Mouse (Mus musculus): ENCODE results near the gene Agr3. TPM values are rescaled to one million over a fixed set of nuclear protein-coding genes. Genes with fewer than 3 reads are reported as not detected.

Agr3 gene
- polyA plus RNA-seq (2016; fragmentation: Nextera tagmentation; extraction: Ambion mirVana) = 0.33 and 0.51 TPM in 2 replicates

DNA sequence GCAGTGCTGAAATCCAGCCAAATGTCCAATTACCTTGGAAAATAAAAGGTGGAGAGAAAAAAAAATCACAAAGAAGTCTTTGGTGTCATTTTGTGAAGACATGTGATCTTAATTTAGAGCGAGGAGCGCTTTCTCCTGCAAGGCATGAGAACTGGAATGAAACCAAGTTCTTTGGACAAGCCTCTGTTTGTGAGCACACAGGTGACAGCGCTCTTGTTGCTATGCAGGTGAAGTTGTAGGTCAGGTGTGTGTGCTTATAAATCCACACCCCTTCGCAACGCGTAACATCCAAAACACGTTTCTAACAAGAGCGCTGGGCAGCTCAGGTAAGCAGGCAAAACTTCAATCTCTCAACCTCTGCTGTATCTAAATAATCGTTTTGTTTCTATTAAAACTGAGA is at the start of gene Agr3:
Agr3 (plus strand) TSS at position 219 of the 400 bp plus-strand sequence.
- 89% methylated on average over 9 of the region's 9 CpGs for WGBS
- Histone ChIP-seq H3K9me3 (no peaks in the 10 kb centered on the region), H3K27me3 (no peaks in the 10 kb centered on the region), H3K4me2 (no peak within 1 kb of the TSS), H3K27ac (no peak within 1 kb of the TSS), H3K4me3 (replicated peaks) (no peak within 1 kb of the TSS), H3K9ac (no peak within 1 kb of the TSS), H3K36me3 (replicated peaks) (no peaks in the 10 kb centered on the region), H3K4me1 (no peaks in the 10 kb centered on the region)
- no peak for ATAC-seq (ENCODE audit: low FRiP score)

DNA sequence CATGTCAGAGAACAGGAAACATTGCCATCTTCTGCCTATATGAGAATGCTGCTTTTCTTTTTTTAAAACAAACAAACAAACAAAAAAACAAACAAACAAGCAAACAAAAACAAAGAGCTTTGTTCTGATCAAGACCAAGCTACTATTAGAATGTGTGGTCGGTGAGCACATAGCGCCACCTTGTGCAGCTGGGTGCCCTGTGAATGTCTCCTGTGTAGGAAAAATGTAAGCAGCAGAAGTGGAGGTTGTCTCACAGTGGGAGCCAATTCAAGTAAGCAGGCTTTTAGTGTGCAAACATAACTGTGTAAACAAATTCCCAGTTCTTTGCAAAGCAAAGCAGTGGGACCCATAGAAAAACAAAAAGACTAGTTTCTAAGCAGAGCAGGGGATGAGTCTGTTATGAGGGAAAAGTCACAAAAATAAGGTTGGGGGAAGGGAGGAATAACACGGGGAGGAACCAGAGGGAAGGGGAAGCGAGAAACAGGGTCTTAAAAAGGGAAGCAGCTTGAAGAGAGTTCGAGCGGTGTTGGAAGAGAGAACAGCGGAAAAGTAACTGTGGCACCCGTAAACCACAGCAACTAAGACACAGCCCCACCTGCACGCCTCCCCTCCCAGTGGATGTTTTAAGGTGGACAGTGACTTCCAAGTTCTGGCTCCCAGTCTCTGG is 40.4 kb upstream of the Agr3 start:
- ATAC-seq (ENCODE audit: low FRiP score) = no peak
- H3K36me3 ChIP-seq (replicated peaks) = no peaks in the 10 kb centered on the region
- 59% methylated on average over 9 of the region's 9 CpGs for whole genome bisulfite sequencing

DNA sequence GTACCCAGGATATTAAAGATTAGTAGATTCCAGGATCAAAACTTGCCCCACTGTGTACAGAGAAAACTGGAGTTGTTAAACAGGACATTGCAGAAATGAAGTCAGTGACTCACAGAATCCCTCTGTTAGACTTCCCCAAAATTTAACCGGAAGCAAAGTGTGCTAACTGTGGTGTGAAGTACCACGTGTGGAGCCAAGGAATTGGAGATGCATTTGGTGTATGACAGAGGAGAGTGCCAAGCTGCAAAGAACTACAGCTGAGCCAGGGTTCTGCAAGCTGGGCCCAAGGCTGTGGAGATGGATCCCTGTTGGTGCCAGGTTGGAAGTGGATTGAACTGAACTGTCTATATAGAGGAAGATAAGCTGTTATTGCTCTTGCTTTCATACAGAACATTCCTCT is 36.0 kb upstream of the Agr3 start:
- no peak for ATAC-seq (ENCODE audit: low FRiP score)
- H3K4me2 ChIP-seq = no peak overlapping the region

More for the DNA sequence above, 40.4 kb upstream of the Agr3 start:
- Histone ChIP-seq H3K27ac (no peak overlapping the region), H3K4me2 (no peak overlapping the region), H3K4me1 (no peaks in the 10 kb centered on the region), H3K27me3 (no peaks in the 10 kb centered on the region), H3K9ac (no peak overlapping the region), H3K4me3 (replicated peaks) (no peak overlapping the region), H3K9me3 (no peaks in the 10 kb centered on the region)

DNA sequence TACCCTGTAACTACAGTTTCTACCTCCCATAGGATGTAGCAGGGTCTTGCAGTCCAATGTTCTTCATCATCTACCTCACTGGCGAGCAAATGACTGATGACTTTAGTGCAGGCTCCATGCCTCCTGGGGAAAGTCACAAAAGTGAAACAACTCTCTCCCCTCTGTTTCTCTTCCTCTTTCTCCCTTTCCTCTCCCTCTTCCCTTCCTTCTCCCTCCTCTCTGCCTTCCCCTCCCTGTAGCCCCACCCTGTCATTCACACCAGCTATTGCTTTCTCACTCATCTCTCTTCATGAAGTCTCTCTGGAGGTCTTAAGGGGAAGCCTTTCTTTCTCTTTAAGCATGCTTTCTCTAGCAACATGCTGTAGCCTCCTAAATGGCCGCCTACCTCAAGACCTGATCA is 34.7 kb upstream of the Agr3 start:
- Histone ChIP-seq H3K9me3 (no peaks in the 10 kb centered on the region), H3K27ac (no peak overlapping the region), H3K36me3 (replicated peaks) (no peaks in the 10 kb centered on the region), H3K4me3 (replicated peaks) (no peak overlapping the region), H3K4me1 (peaks cover 23% of the 10 kb centered on the region), H3K27me3 (no peaks in the 10 kb centered on the region), H3K9ac (no peak overlapping the region), H3K4me2 (no peak overlapping the region)
- 89% methylated on average over 2 of the region's 2 CpGs for WGBS
- ATAC-seq (ENCODE audit: low FRiP score) = no peak

More for the DNA sequence above, 36.0 kb upstream of the Agr3 start:
- WGBS = 77% methylated on average over 2 of the region's 2 CpGs
- Histone ChIP-seq H3K9me3 (no peaks in the 10 kb centered on the region), H3K27ac (no peak overlapping the region), H3K4me3 (replicated peaks) (no peak overlapping the region), H3K4me1 (peaks cover 13% of the 10 kb centered on the region), H3K9ac (no peak overlapping the region), H3K27me3 (no peaks in the 10 kb centered on the region), H3K36me3 (replicated peaks) (no peaks in the 10 kb centered on the region)

DNA sequence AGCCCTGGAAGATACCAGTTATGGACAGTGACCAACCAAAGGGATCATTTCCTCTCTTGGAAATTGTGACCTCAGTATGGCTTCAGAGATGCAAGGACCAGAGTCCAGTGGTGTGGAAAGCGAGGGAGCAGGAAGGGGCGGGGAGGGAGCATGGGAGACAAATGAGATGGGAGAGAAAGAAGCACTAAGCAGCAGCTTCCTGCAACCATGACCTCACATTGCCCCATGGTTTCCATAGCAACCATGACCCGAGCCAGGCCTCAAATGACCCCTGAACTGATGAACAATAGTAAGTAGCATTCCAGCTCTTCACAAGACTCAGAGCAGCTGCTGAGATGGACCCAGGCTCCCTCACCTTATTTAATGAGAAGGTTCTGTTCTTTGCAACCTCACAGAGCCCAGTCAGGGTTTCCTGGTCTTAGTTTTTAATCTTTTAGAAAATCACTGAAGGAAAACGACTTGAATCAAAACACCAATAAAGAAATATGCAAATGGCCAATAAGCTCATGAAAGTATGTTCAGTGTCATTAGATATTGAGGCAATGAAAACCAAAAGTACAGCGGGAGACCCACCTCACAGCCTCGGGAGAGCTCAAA is 31.0 kb upstream of the Agr3 start:
- WGBS = 8% methylated on average over 6 of the region's 6 CpGs

DNA sequence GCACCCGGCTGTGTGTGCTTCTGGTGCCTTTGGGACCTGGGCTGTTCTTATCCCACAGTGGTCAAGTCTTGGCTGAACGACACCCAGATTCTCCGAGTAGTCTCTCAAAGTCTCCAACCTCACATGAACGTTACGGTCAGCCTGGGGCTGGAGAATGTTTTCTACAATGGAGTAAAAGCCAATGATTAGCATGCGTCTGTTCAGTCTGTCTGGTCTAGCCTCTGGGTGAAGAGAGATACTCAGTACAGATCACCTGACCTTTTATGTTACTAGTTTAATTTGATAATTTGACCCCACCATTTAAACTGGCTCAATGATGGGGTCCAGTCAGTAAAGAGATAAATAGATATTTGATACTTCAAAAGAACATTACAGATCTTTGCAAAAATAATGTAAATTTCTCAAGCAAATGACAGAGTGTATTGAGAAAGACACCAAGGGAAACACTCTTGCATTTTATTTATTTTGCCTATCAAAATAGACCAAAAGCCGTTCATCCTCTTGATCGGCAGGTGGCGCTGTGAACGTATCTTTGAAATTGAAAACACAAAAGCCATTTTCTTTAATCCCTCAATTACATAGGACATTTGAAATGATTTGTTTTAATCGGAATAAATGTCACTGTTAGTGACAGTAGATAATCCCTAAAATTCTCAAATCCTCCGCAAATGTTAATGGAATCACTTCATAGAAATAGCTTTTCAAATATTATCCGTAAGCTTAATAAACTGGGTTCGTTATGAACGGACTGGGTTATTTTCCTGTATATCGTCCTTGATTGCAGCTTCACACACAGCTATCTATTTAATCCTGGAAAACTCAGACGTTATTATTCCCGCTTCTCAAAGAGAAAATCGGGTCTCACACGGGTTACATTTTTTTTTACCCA is 29.3 kb upstream of the Agr3 start:
- peak overlapping the region; percentile 36; the same call in 1 of the 2 replicates for H3K27ac ChIP-seq
- 20% methylated on average over 20 of the region's 20 CpGs for WGBS
- H3K4me1 ChIP-seq = peaks cover 33% of the 10 kb centered on the region
- H3K4me3 ChIP-seq (replicated peaks) = peak overlapping the region; percentile 37
- H3K9ac ChIP-seq = peak overlapping the region; percentile 38; the same call in 1 of the 2 replicates
- peak overlapping the region; percentile 54 for H3K4me2 ChIP-seq
- H3K36me3 ChIP-seq (replicated peaks) = no peaks in the 10 kb centered on the region
- peak; percentile 30; the same call in 1 of the 2 replicates for ATAC-seq (ENCODE audit: low FRiP score)
- H3K9me3 ChIP-seq = no peaks in the 10 kb centered on the region
- no peaks in the 10 kb centered on the region for H3K27me3 ChIP-seq

More for the DNA sequence above, 31.0 kb upstream of the Agr3 start:
- ATAC-seq (ENCODE audit: low FRiP score) = peak; percentile 55
- H3K9ac ChIP-seq = no peak overlapping the region
- H3K4me2 ChIP-seq = no peak overlapping the region
- no peak overlapping the region for H3K4me3 ChIP-seq (replicated peaks)
- H3K27ac ChIP-seq = no peak overlapping the region
- no peaks in the 10 kb centered on the region for H3K27me3 ChIP-seq
- H3K9me3 ChIP-seq = no peaks in the 10 kb centered on the region
- peaks cover 33% of the 10 kb centered on the region for H3K4me1 ChIP-seq
- no peaks in the 10 kb centered on the region for H3K36me3 ChIP-seq (replicated peaks)

DNA sequence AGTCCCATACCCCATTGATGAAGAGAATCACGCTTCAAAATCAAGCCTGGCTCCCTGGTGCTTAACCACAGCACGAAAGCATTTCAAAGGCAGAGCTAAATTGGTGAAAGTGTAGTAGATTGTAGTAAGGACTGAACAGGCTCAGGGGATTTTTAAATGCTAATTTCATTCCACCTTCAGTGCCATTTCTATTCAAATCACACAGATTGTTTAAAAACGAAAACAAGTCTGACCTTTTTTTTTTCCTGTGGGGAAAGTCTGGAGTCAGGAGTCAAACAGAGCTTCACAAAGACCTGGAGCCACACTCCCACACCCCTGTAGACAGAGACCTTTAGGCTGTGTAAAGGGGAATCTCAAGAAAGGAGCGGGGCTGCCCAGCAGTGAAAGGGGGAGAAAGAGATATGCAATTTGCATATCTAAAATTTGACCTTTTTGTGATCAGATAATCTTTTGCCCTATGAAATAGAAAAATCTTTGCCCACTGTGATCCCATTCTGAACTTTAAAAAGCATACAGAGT is 28.6 kb upstream of the Agr3 start:
- Histone ChIP-seq H3K36me3 (replicated peaks) (no peaks in the 10 kb centered on the region), H3K4me3 (replicated peaks) (peak overlapping the region; percentile 37), H3K4me1 (peaks cover 33% of the 10 kb centered on the region), H3K9ac (peak overlapping the region; percentile 38; the same call in 1 of the 2 replicates), H3K27ac (peak overlapping the region; percentile 36; the same call in 1 of the 2 replicates), H3K4me2 (peak overlapping the region; percentile 54), H3K27me3 (no peaks in the 10 kb centered on the region), H3K9me3 (no peaks in the 10 kb centered on the region)
- WGBS = 4% methylated on average over 4 of the region's 4 CpGs
- peak; percentile 52; the same call in 1 of the 2 replicates for ATAC-seq (ENCODE audit: low FRiP score)

DNA sequence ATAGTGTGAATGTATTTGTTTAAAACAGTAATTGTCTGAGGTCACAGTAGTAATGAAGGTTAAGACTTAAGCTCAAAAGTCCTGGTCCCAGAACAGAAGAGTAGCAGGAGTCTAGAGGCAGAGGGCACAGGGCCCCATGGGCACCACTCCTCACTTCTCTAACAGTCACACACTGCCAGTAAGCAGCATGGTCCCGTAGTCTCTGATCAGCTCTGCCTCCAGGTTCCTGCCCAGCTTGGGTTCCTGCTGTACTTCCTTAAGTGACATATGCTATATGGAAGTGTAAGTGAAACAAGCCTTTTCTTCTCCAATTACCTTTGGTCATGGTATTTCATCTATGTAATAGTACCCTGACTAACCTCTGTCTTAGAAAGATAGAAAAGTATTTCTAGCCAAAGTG is 14.8 kb upstream of the Agr3 start:
- H3K4me1 ChIP-seq = no peaks in the 10 kb centered on the region
- H3K27ac ChIP-seq = no peak overlapping the region
- H3K9me3 ChIP-seq = no peaks in the 10 kb centered on the region
- no peak for ATAC-seq (ENCODE audit: low FRiP score)
- no peaks in the 10 kb centered on the region for H3K27me3 ChIP-seq
- H3K4me3 ChIP-seq (replicated peaks) = no peak overlapping the region
- H3K4me2 ChIP-seq = no peak overlapping the region
- WGBS = 86% methylated on average over 1 of the region's 1 CpGs
- H3K36me3 ChIP-seq (replicated peaks) = no peaks in the 10 kb centered on the region
- no peak overlapping the region for H3K9ac ChIP-seq

DNA sequence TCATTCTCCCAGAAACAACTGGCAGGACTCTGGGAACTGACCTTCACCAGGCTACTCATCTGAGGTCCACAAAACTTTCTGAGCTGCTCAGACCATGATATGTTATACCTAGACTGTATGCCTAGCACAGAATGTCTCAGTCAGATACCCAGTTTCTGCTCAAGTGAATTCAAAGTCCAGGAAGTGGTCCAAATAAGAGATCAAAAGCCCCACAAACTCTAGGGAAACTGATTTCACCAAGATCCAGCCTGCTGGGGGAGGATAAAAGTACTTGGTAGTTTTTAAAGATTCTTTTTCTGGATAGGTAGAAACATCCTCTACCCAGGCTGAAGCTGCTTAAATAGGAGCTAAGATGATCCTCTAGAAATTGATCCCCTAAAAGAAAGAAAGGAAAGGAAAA is 9.6 kb upstream of the Agr3 start:
- H3K9me3 ChIP-seq = no peaks in the 10 kb centered on the region
- no peak overlapping the region for H3K4me2 ChIP-seq
- H3K9ac ChIP-seq = no peak overlapping the region
- no peaks in the 10 kb centered on the region for H3K27me3 ChIP-seq
- H3K4me1 ChIP-seq = no peaks in the 10 kb centered on the region
- H3K4me3 ChIP-seq (replicated peaks) = no peak overlapping the region
- H3K36me3 ChIP-seq (replicated peaks) = no peaks in the 10 kb centered on the region
- no peak overlapping the region for H3K27ac ChIP-seq
- ATAC-seq (ENCODE audit: low FRiP score) = no peak

DNA sequence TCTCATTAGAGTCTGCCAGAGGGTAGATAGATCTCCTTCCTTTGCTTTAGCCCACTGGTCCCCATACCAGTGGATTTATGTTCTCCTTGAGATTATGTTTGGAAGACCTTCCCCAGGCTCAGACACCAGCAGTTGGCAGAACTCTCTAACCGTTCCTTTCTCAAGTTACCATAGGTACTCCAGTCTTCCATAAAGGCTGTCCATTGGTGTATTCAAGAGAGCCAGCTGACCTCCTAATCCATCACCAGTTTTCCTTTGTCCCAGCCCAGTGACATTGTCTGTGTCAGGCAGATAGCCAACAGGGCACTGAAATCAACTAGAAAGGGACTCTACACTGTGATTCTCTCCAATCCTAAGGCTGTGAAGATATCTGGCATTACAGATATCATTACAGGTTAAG is 9.0 kb upstream of the Agr3 start:
- H3K4me1 ChIP-seq = no peaks in the 10 kb centered on the region
- ATAC-seq (ENCODE audit: low FRiP score) = no peak
- no peak overlapping the region for H3K4me2 ChIP-seq
- WGBS = 39% methylated on average over 1 of the region's 1 CpGs
- no peak overlapping the region for H3K9ac ChIP-seq
- H3K4me3 ChIP-seq (replicated peaks) = no peak overlapping the region
- no peaks in the 10 kb centered on the region for H3K27me3 ChIP-seq
- no peaks in the 10 kb centered on the region for H3K36me3 ChIP-seq (replicated peaks)
- no peaks in the 10 kb centered on the region for H3K9me3 ChIP-seq
- no peak overlapping the region for H3K27ac ChIP-seq

DNA sequence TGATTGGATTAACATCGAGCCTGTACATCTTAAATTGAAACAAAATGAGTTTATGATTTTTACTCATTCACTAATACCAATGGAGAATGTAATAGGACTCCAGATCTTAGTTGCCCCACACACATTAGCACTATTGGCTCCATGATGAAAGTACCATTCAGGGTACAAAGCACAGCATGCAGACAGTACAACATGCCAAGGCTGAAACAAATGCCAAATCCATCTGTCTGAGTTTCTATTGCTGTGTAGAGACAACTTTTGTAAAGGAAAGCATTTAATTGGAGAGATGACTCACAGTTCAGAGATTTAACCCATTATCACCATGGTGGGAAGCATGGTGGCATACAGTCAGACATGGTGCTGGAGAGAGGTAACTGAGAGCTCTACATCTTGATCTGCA is 7.4 kb upstream of the Agr3 start:
- Histone ChIP-seq H3K4me2 (no peak overlapping the region), H3K27me3 (no peaks in the 10 kb centered on the region), H3K36me3 (replicated peaks) (no peaks in the 10 kb centered on the region), H3K27ac (no peak overlapping the region), H3K4me3 (replicated peaks) (no peak overlapping the region), H3K9me3 (no peaks in the 10 kb centered on the region), H3K9ac (no peak overlapping the region), H3K4me1 (no peaks in the 10 kb centered on the region)
- WGBS = 67% methylated on average over 1 of the region's 1 CpGs
- no peak for ATAC-seq (ENCODE audit: low FRiP score)

DNA sequence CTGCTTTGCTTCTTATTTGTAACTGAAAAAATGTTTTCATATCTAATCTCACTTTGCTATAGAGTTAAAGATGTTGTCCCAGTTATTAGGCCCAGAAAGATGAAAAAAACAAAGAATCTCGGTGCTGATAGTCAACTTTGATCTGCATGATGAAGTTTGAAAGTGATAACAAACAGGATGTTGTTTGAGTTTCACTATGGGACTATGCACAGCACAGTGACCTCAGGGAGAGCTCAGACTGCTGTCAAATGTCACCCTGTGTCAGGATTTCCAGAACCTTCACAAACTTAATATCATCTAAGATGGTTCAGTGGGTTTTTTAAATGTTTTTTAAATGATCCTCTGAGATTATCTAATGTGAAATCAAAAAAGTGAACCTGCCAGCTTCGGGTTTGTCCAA is 2.4 kb downstream of the Agr3 start:
- ATAC-seq (ENCODE audit: low FRiP score) = no peak
- H3K4me1 ChIP-seq = no peaks in the 10 kb centered on the region
- H3K4me2 ChIP-seq = no peak overlapping the region
- no peak overlapping the region for H3K9ac ChIP-seq
- 79% methylated on average over 2 of the region's 2 CpGs for WGBS
- H3K4me3 ChIP-seq (replicated peaks) = no peak overlapping the region
- no peak overlapping the region for H3K27ac ChIP-seq
- H3K9me3 ChIP-seq = no peaks in the 10 kb centered on the region
- no peaks in the 10 kb centered on the region for H3K27me3 ChIP-seq
- no peaks in the 10 kb centered on the region for H3K36me3 ChIP-seq (replicated peaks)
